Mouse (Mus musculus) cortical plate, adult 2 months (tissue): ENCODE measurements around the gene Gm10300. TPM values are rescaled to one million over a fixed set of nuclear protein-coding genes. Genes with fewer than 3 reads are reported as not detected.

Experiments
- H3K27ac ChIP-seq: fragments of 200-500 bp; 2 replicates; pipeline ENCODE4 v1.5.1; 2012; ENCODE audit warnings: low read length, control low read depth, inconsistent platforms; ENCODE audit not compliant: insufficient read depth
- H3K4me1 ChIP-seq: fragments of 200-500 bp; 2 replicates; pipeline ENCODE4 v1.6.1; 2011; ENCODE audit warnings: low read length; ENCODE audit not compliant: control insufficient read depth, insufficient read depth
- H3K4me3 ChIP-seq: fragments of 200-500 bp; 2 replicates; pipeline ENCODE4 v1.5.1; 2011; ENCODE audit warnings: mild to moderate bottlenecking, low read length, control low read depth; ENCODE audit not compliant: insufficient read depth
- CTCF ChIP-seq: fragments of 200-500 bp; IDR thresholded peaks from 2 replicates; pipeline ENCODE4 v1.5.1; 2011; ENCODE audit warnings: mild to moderate bottlenecking, control low read depth, low read length; ENCODE audit not compliant: insufficient read depth; ENCODE audit errors: extremely low read depth
- POLR2A ChIP-seq: fragments of 200-500 bp; IDR thresholded peaks from 2 replicates; pipeline ENCODE4 v1.6.1; 2011; ENCODE audit warnings: mild to moderate bottlenecking, low read length, control low read depth; ENCODE audit not compliant: insufficient read depth; ENCODE audit errors: extremely low read depth
- polyA plus RNA-seq: library from polyadenylated mRNA; depleted of rRNA; stranded (reverse); fragments of >200 nt; gene quantifications from 2 replicates; pipeline ENCODE4 v1.2.3, GENCODE M21; 2012; rRNA removed

Gene Gm10300
- polyA plus RNA-seq, 1 experiment, result 0.10 TPM

DNA sequence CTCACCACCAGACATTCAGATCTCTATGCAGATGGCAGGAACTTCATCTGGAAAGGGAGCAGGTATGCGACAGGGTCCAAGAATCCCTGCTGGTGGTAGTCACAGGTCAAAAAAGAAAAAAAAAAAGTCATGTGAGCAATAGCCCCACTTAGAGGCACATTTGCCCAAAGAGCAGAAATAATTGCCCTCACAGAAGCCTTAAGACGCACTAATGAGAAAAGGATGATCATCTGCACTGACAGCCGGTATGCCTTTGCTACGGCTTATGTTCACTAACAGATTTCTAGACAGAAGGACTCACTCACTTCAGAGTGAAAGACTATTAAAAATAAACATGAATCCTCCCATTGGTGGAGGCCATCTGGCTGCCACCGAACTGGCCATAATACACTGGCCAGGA is 25.1 kb downstream of the Gm10300 start:
- Histone ChIP-seq H3K27ac (no peak overlapping the region), H3K4me1 (no peaks in the 10 kb centered on the region), H3K4me3 (no peak overlapping the region)
- TF ChIP-seq POLR2A, result no peak
- no peak for TF ChIP-seq CTCF

- Histone ChIP-seq H3K4me1 (no peaks in the 10 kb centered on the region), H3K4me3 (no peak overlapping the region), H3K27ac (no peak overlapping the region)
- TF ChIP-seq CTCF (no peak), POLR2A (no peak)
Observed at GRCm38 (mm10) chr4:132101152-132101551, 26.7 kb downstream of the Gm10300 start.

DNA sequence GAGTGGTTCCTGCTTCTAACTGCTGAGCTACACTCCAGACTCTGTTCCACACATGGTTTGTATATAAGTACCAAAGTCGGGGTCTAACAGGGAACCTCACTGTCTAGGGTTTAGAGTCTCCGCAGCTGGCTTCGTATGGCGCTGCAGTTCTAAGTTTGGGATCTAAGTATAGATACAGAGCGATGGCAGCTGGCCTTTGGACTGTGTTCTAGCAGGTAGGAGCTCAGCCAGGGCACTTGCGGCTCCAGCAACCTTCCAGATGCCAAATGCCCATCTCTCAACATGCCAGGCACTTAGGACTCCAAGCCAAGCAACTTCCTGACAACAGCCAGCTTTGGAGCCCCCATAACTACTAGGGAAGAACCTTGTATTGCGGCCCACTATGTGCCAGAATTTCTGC is 33.7 kb downstream of the Gm10300 start:
- Histone ChIP-seq H3K27ac (no peak overlapping the region), H3K4me3 (no peak overlapping the region), H3K4me1 (no peaks in the 10 kb centered on the region)
- TF ChIP-seq POLR2A (no peak), CTCF (no peak)

DNA sequence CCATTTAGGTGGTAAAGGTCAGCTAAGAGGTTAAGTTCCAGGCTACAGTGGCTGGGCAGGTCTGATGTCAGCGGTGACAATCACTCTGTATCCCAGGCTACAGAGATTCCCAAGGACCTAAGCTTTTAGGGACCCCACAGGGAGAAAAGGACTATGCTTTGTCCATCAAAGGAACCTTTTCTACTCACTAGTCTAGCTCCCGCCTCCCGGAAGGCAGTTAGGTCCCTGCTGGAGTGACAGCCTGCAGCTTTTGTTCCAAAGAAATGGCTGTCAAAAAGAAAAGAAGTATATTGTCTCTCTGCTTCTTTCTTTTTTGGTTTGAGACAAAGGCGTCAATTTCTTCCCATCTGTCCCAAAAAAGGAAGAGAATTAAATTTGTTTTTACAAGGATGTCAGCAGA is 36.7 kb downstream of the Gm10300 start:
- TF ChIP-seq POLR2A, result no peak
- TF ChIP-seq CTCF, result no peak
- no peaks in the 10 kb centered on the region for H3K4me1 ChIP-seq
- H3K4me3 ChIP-seq, result no peak overlapping the region
- no peak overlapping the region for H3K27ac ChIP-seq

DNA sequence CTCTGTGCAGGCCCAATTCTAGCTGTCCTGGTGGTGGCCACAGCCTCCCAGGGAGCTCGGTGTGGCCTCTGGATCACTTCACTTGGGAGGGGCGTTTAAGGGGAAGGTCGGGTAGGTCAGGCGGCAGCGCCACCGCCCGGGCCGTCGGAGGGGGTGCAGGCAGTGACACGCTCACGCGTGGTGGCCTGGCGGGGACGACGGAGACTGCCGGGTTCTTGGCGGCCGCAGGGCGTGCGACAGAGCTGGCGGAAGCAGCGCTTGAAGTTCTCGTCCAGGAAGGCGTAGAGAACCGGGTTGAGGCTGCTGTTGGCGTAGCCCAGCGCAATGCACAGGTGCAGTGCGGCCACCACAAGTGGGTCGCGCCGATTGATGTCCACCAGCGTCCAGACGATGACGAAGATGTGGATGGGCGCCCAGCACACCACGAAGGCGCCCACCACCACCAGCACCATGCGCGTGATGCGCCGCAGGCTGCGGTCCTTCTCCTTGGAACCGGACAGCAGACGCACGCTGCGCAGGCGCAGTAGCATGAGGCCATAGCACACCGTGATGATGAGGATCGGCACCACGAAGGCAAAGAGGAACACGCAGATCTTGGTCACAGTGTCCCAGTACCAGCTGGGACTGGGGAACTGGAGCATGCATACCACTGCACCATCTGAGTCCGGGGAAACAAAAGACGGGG is 39.1 kb downstream of the Gm10300 start:
- no peaks in the 10 kb centered on the region for H3K4me1 ChIP-seq
- H3K4me3 ChIP-seq, result no peak overlapping the region
- H3K27ac ChIP-seq, result no peak overlapping the region
- TF ChIP-seq POLR2A, result no peak
- TF ChIP-seq CTCF, result no peak

- peaks cover 5% of the 10 kb centered on the region for H3K4me1 ChIP-seq
- no peak for TF ChIP-seq POLR2A
- no peak for TF ChIP-seq CTCF
- H3K27ac ChIP-seq, result no peak overlapping the region
- no peak overlapping the region for H3K4me3 ChIP-seq
Observed at GRCm38 (mm10) chr4:132116315-132116714, 41.8 kb downstream of the Gm10300 start.

- Histone ChIP-seq H3K4me3 (no peak overlapping the region), H3K27ac (peak overlapping the region; percentile 72), H3K4me1 (peaks cover 5% of the 10 kb centered on the region)
- TF ChIP-seq CTCF (no peak), POLR2A (no peak)
Observed at GRCm38 (mm10) chr4:132119566-132119965, 45.1 kb downstream of the Gm10300 start.

DNA sequence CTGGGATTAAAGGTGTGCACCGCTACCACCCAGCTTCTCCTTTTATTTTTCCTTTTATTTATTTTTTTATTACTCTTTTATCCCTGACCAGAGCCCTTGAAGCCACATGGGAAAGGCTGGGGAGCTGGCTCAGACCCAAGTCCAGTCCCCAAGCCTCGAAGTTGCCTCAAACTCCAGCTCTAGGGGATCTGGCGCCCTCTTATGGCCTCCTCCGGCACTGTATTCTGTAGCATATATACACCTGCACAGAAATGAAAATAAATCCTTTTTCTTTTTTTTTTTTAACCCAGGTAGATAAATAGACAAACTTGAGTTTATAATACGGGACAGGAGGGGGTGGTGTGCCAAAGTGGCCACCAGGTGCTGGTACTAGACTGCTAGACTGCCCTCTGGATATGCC is 47.2 kb downstream of the Gm10300 start:
- Histone ChIP-seq H3K4me1 (peaks cover 5% of the 10 kb centered on the region), H3K4me3 (no peak overlapping the region), H3K27ac (no peak overlapping the region)
- 0 out of 2 replicates have a peak, but pooled peaks have one; percentile 0 for TF ChIP-seq CTCF
- no peak for TF ChIP-seq POLR2A

- Histone ChIP-seq H3K27ac (no peak overlapping the region), H3K4me1 (peaks cover 5% of the 10 kb centered on the region), H3K4me3 (no peak overlapping the region)
- TF ChIP-seq CTCF (no peak), POLR2A (no peak)
Observed at GRCm38 (mm10) chr4:132123166-132123565, 48.7 kb downstream of the Gm10300 start.

Other genes starting within 250 kb of the Gm10300 start
- 46.0 and 46.1 TPM in 2 replicates for gene Ptpru, start 236.4 kb upstream of the Gm10300 start, polyA plus RNA-seq
- 45.2 and 51.4 TPM in 2 replicates for gene Mecr, start 231.2 kb upstream of the Gm10300 start, polyA plus RNA-seq
- 67.9 and 71.5 TPM in 2 replicates for gene Srsf4, start 201.1 kb upstream of the Gm10300 start, polyA plus RNA-seq
- 6.2 and 9.0 TPM in 2 replicates for gene Tmem200b, start 152.9 kb upstream of the Gm10300 start, polyA plus RNA-seq
- 36.5 and 37.8 TPM in 2 replicates for gene Epb41, start 624 bp downstream of the Gm10300 start, polyA plus RNA-seq
- 9.7 and 10.5 TPM in 2 replicates for gene Oprd1, start 69.8 kb downstream of the Gm10300 start, polyA plus RNA-seq
- 19.3 and 20.5 TPM in 2 replicates for gene Ythdf2, start 137.6 kb downstream of the Gm10300 start, polyA plus RNA-seq
- gene Gmeb1, start 186.9 kb downstream of the Gm10300 start, polyA plus RNA-seq, result 19.1 and 20.6 TPM in 2 replicates
- 15.9 and 19.4 TPM in 2 replicates for gene Taf12, start 199.7 kb downstream of the Gm10300 start, polyA plus RNA-seq
- gene Rab42, start 228.7 kb downstream of the Gm10300 start, polyA plus RNA-seq, result 3.8 and 5.3 TPM in 2 replicates